Mouse (Mus musculus) layer of hippocampus, adult 2 months (tissue): Measurements from ENCODE around the gene Mdfi. TPM values are rescaled to one million over a fixed set of nuclear protein-coding genes. Genes with fewer than 3 reads are reported as not detected.
A peak's percentile ranks its signal among the peaks of the same experiment; 100 is the strongest.

ENCODE experiments used
- DNase-seq, 2 experiments: peaks; one replicate each; pipeline ENCODE4 v3.0.0; 2022; ENCODE audit warnings: low spot score in 2 of 2
- H3K27ac ChIP-seq: fragments of 200-600 bp; 2 replicates; pipeline ENCODE4 v1.8.1; 2022
- H3K4me3 ChIP-seq: fragments of 200-600 bp; 2 replicates; pipeline ENCODE4 v1.8.1; 2022; ENCODE audit warnings: mild to moderate bottlenecking
- CTCF ChIP-seq: fragments of 200-600 bp; conservative IDR thresholded peaks from 2 replicates; pipeline ENCODE4 v1.8.1; 2022; ENCODE audit warnings: antibody characterized with exemption, mild to moderate bottlenecking, moderate library complexity
- long read RNA-seq, 2 experiments: library from polyadenylated mRNA; stranded (forward); transcript quantifications; one replicate each; pipeline ENCODE4 v2.0.0; 2021; ENCODE audit warnings: borderline mapping rate in 2 of 2
- total RNA-seq, 2 experiments: library from RNA; stranded (reverse); gene quantifications; 2 replicates each; pipeline ENCODE4 v1.2.3; 2021

Gene Mdfi
- under 1 TPM; 0.49 to 0.83 TPM for total RNA-seq
- long read RNA-seq, experiment 1, result 0 reads
- long read RNA-seq, experiment 2, result 0 reads

DNA sequence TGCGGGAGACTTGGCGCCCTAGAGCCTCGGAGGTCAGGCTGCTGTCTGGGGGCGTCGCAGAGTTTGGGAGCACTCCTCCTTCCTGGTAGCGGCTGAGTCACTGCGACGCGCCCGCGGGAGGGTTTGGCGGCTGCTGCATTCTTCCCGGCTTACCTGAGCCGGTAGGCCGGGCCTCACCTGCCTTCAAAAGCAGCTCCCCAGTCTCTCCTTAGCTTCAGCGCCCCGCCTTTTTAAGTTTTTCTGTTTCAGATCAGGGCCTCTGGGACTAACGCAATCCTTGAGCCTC is at the start of gene Mdfi:
Gene Mdfi, minus strand, starts transcription at position 210 of the 286 bp plus-strand sequence.
- Histone ChIP-seq H3K4me3 (peak within 1 kb of the TSS; percentile 47), H3K27ac (no peak within 1 kb of the TSS)
- TF ChIP-seq CTCF, result no peak
- no peak for DNase-seq

DNA sequence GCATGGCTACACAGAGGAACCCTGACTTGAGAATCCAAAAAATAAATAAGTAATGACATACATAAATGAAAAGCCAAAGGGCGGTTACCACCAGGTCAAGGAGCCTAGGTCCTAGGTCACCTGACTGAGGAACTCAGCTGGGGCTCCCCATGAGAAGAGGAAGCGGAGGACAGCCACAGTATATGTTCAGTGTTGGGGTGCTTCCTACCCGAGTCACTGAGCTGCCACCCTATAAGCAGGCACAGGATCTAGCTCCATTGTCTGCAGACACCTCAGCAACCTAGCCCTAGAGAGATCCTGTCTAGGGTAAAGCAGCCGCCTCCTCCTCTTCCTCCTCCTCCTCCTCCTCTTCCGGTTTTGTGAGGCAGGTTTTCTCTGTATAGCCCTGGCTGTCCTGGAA is 48.6 kb upstream of the Mdfi start:
- no peak overlapping the region for H3K27ac ChIP-seq
- DNase-seq, result no peak
- no peak for TF ChIP-seq CTCF
- no peak overlapping the region for H3K4me3 ChIP-seq

GRCm38 (mm10) chr17:47881330-47881729 is 46.8 kb upstream of the Mdfi start:
- H3K4me3 ChIP-seq, result no peak overlapping the region
- no peak for TF ChIP-seq CTCF
- DNase-seq, result no peak
- H3K27ac ChIP-seq, result no peak overlapping the region

DNA sequence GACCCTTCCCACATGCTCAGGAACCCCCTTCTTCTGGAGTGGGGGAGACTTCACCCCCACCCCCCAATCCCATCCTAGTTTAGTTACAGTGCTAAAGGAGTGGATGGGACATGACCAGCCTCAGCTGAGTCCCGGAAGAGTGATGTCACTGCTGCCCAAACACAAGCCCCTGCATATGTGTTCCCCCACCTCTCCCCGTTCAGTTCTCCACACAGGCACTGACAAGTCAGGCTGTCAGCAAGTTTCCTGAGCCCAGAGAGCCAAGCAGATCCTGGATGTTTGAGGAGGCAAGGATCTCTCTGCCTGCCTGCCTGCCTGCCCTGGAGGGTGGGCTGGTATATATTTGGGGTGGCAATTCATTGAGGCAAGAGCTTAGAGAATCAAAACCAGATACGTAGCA is 44.7 kb upstream of the Mdfi start:
- H3K4me3 ChIP-seq, result peak overlapping the region; percentile 70
- DNase-seq, result no peak
- peak overlapping the region; percentile 97 for H3K27ac ChIP-seq
- TF ChIP-seq CTCF, result no peak

DNA sequence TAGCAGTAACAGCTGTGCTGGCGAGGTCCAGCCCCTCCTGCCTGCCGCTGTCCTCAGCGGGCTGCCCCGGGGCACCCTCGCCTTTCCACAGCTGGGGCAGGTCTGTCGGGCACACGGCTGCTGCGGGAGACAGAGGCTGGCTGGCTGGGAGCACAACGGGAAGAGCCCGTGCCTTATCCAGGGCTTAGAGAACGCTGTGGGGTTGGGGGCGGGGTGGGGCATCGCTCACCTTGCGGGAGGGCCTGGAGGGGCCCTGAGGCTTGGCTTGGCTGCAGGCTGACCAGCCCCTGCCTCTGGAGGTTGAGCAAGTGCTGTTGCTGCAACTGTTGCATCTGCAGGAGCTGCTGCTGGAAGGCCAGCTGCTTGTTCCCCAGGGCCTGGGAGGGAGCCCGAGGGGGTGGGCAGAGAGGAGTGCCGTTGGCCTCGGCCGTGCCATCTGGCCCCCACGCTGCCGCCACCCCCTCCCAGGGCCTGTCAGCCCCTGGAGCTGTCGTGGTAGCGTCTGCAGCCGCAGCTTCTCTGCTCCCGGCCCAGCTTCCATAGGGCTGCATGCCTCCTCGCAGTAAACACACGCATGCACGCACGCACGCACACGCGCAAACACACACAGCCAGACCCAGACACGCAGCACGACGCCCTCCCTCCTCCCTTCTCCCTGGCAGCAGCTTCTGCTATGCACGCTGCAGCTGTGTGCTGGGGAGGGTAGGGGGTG is 44.0 kb upstream of the Mdfi start:
- DNase-seq, result peak; percentile 71 to 76
- Histone ChIP-seq H3K4me3 (peak overlapping the region; percentile 70), H3K27ac (peak overlapping the region; percentile 97)
- TF ChIP-seq CTCF, result no peak

DNA sequence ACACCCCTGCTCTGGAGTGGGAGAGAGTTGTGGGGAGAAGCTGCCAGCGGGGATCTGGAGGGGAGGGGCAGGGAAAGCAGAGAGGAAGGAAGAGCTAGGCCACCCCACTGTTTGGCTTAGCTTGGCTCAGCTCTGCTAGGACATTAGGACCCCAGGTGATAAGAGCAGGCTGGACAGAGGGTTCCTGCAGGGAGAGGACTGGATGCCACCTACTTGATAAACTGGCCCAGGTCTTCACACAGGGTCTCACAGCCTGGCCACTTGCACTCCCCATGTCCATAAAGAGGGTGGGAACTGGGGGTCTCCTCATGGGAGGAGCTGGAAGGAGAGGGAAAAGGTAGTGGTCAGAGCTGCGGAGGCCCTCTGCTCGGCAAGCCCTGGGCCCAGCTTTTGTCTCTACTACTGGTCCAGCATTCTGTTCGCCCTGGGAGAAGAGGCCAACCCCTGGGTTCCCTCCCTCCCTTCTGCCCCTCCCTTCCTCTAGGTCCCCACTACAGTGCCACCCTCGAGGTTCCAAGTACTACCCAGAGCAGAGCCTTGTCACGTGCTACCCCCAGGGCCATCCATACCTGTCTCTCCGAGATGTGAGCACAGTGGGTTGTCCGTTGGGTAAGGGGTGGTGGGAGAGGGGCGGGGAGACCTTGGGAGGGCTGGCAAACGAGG is 43.4 kb upstream of the Mdfi start:
- TF ChIP-seq CTCF, result no peak
- peak overlapping the region; percentile 70 for H3K4me3 ChIP-seq
- H3K27ac ChIP-seq, result peak overlapping the region; percentile 97
- DNase-seq, result no peak

DNA sequence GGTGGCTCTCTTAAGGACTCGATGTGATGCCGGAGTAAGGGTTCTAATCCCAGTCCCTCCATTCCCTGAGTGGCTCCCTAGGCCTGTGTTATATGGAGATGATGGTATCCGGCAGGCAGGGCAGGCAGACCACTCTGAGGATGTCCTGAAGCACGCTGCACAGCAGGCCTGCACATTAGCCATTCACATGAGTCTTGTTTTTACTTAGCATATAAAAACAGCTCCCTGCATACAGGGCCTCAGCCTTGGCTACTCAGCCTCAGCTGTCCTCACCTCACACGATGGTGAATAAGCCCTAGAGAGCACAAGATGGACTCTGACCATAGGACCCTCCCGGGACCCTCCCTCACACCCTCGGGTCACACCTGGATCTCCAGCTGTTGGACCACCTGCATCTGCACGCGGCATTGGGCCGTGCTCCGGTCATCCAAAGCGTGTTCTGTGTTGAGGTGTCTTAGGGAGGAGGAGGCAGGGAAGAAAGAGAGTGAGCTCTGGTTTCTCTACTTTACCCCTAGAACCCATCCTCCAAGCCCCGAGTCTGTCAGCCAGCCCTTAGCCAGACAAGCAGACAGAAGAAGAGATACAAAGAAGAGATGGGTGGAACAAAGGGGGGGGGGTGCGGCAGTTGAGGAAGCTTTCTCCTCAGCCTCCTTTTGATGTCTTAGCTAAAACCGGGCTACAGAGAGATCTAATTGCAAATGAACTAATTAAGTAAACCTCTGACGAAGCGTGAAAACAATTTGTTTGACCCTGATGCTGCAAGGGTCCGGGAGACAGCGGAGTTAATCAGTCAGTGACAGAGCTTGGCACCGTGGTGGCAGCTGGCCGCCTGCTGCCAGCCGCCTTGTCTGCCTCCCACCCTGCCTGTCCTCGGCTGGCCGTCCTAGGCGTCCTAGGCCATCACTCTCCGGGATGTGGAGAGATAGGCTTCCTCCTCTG is 42.6 kb upstream of the Mdfi start:
- DNase-seq, result no peak
- peak overlapping the region; percentile 97 for H3K27ac ChIP-seq
- no peak for TF ChIP-seq CTCF
- peak overlapping the region; percentile 70 for H3K4me3 ChIP-seq

DNA sequence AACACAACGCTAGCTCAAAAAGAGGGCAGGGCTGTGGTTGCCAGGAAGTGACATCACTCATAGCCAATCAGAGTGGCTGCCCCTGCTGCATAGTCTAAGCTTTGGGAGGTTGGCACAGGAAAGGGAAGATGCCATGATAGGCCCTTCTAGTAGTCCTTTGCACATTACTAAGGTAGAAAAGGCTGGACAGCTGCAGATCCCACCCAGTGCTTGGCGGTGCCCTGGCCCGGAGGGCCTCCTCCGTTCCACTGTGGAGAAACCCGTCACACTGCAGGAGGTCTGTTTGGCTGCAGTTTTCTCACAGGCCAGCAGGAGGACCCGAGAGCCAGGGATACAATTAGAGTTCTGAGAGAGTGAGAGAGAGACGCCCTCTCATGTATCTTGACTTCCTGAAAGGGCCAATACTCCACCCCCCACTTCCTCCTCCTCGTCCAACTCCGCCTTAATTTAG is 38.9 kb upstream of the Mdfi start:
- Histone ChIP-seq H3K27ac (peak overlapping the region; percentile 74), H3K4me3 (peak overlapping the region; percentile 25)
- peak; percentile 97 for TF ChIP-seq CTCF
- peak; percentile 87 to 89 for DNase-seq

DNA sequence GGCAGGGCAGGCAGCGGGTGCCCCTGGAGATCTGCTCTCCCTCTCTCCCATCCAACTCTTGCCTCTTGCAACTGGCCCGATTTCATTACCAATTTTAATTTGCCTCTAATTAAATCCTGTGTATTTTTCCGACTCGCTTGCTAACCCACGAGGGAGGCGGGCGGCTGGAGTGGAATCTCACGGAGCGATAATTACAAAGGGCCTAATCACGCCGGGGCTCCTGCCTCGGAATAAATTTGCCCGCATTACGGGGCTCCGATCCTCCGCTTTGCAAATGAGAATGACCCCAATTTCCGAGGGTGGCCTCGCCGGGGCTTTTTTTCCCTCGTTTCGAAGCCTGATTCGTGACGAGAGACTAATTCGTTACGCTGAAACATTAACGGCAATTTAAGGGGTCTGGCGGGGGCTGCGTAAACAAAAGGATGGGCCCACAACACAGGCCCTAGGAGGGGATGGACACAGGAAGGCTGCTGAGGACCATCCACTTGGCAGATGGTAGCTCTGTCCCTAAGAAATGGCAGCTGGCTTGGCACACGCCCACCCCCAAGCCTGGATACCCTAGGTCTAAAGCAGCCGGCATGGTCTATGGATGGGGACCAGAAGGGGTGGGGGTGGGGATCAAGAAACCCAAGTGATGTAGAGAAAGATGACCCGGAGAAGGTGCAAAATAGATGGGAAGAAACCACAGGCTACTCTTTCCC is 38.0 kb upstream of the Mdfi start:
- peak overlapping the region; percentile 25; the same call in 1 of the 2 replicates for H3K27ac ChIP-seq
- no peak overlapping the region for H3K4me3 ChIP-seq
- DNase-seq, result no peak
- TF ChIP-seq CTCF, result no peak

- no peak overlapping the region for H3K27ac ChIP-seq
- TF ChIP-seq CTCF, result no peak
- no peak overlapping the region for H3K4me3 ChIP-seq
- no peak for DNase-seq
Observed at GRCm38 (mm10) chr17:47869874-47870273, 35.4 kb upstream of the Mdfi start.

GRCm38 (mm10) chr17:47866037-47866436 is 31.5 kb upstream of the Mdfi start:
- TF ChIP-seq CTCF, result no peak
- DNase-seq, result no peak
- H3K27ac ChIP-seq, result no peak overlapping the region
- no peak overlapping the region for H3K4me3 ChIP-seq

GRCm38 (mm10) chr17:47864496-47864895 is 30.0 kb upstream of the Mdfi start:
- Histone ChIP-seq H3K4me3 (peak overlapping the region; percentile 19; the same call in 1 of the 2 replicates), H3K27ac (no peak overlapping the region)
- DNase-seq, result peak; percentile 83 to 91
- TF ChIP-seq CTCF, result peak; percentile 97

DNA sequence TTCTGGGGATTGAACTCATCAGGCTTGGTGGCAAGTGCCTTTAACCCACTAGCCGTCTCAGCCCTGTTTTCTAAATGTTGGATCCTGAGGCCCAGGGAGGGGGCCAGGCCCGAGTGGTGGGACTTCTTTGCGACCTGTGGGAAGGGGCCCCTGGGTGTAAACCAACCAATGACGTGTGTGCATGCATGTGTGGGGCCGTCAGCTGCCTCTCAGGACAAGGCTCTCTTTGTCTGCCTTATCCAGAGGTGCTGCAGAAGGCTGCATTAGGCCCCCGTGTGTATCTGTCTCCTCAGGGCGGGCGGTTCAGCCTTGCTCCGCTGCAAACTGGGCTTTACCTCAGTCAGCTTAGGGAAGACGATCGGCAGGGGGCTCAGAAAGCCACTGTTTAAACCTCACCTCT is 28.9 kb upstream of the Mdfi start:
- no peak for DNase-seq
- H3K27ac ChIP-seq, result no peak overlapping the region
- no peak for TF ChIP-seq CTCF
- no peak overlapping the region for H3K4me3 ChIP-seq
